Mouse (Mus musculus) monocyte, adult 2 months (primary cell): ENCODE data around the gene Mrc2.

Experiments used
- DNase-seq, 2 experiments: peaks; one replicate each; pipeline ENCODE4 v3.0.0; 2022; ENCODE audit warnings: low spot score in 2 of 2, low read depth in 1 of 2

Mrc2 gene

DNA sequence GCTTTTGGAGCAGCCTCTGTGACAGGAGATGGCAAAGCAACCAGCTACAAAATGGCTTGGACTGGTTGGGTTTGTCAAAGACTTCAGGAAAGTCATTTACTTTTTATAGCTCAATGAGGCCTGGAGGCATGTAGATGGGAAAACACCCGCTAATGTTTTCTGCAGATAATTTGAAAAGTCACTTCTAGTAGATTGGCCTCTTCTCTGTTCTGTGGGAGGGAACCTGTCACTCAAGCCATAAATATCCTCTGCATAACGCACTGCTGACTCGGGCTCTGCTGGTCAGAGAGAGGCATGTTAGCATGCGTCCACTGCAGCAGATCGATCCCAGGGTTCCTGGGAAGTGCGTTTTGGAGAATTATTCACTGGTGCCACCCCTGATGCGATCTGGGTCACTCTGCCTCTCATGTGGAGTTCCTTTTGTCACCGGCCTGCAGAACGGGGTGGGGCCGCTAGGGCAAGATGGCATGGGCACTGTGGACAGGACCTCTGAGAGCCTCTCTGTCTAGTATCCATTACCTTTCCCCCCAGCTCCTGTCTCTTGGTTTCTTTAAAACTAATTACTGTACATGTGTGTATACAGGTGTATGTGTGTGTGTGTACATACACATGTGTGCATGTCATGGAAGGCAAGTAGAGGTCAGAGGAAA is 82.2 kb downstream of the Mrc2 start:
- DNase-seq = no peak

- no peak for DNase-seq
Measured at GRCm38 (mm10) chr11:105375821-105376235, 83.4 kb downstream of the Mrc2 start.

DNA sequence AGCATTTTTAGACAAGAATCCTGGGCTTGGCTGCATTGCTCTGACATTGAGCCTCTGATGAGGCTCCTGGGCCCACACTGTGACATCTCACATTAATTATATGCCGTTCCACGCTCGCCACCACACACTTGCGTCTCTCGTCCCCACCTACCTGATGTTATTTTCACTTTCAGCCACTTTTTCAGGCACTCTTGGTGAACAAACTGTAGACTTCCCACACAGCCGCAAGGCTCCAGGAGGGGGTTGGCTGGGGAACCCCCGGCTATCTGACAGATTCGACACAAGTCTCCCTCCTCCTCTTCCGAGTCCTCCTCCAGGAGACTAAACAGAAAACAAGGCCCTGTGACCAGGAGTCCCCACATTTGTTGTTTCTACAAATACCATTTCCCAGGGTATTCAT is 92.8 kb downstream of the Mrc2 start:
- DNase-seq = no peak

DNA sequence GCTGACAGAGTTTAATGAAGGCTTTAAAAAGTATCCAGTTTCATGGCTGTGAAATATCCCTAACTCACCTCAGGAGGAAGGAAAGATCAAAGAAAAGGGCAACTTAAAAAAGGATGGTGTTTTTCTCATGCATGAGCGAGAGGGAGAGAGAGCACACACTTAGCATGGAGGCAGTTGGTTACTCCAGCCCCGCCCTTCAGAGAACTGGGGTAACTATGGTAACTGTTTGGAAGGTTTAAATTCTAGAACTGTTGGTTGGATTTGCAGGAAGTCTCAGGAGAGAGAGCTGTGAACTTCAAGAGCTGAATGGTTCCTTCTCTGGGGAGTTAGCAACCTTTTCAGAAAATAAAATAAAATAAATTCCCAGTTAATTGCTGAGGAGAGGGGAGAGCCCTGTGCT is 96.2 kb downstream of the Mrc2 start:
- DNase-seq = no peak

DNA sequence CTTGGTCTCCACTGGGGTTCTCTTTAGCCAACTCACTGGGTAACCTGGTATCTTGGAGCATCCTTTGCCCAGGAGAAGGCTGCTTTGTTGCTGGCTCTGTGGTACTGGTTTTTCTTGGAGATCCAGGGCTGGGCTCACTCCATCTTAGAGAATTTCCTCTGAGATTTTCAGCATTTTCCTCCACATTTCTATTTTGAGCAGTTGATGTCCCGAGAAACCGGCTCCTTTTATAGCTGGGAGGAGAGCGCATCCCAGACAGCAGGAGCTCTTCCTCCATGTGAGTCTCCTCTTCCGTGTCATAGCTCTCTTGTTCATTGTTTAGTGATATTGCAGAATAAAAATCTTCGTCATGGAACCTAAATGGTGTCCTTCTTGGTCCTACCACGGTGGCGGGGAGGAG is 97.8 kb downstream of the Mrc2 start:
- no peak for DNase-seq
